Comparison of ENCODE assay signal across 32 mouse cellular contexts in the genomic region with DNA sequence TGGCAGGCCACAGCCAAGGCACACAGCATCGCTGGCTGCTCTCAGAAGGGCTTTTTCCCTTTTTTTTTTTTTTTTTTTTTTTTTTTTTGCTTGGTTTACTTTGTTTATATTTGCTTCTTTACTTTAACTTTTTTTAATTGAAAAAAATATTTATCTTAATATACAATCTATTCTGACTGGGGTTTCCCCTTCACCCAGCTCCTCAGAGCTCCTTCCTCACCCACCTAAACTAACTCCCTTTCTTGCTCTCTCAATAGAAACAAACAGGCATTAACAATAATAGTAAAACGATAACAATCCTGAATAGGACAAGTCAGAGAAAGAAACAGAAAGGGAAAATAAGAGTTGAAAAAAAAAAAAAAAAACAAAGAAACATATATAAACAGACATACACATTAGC.
"Had no signal": no experiment of that assay in that cellular context is flagged by ENCODE, and none has a peak within 500 bp of the region (broad histone marks: within the 10 kb centered on the region; RNA-seq: fewer than 3 reads in every experiment).

No protein-coding gene starts in this region.

- DNase-seq: left cerebral cortex, postnatal 4 days; liver; liver, embryonic 13.5 days; liver, postnatal 0 days; lung, adult 18-20 months; lung, adult 2 months; lung, embryonic 14.5 days; lung, postnatal 10 days; lung, postnatal 14 days; lung, postnatal 36 days; lung, postnatal 4 days; midbrain, embryonic 14.5 days had no signal

- H3K27ac ChIP-seq: limb, embryonic 10.5 days; limb, embryonic 12.5 days; limb, embryonic 13.5 days; limb, embryonic 15.5 days; liver, embryonic 12.5 days; liver, embryonic 13.5 days; liver, embryonic 14.5 days; liver, embryonic 15.5 days; lung, embryonic 15.5 days; macrophage; midbrain, embryonic 10.5 days; midbrain, embryonic 12.5 days; midbrain, embryonic 13.5 days; midbrain, embryonic 15.5 days; neural tube, embryonic 12.5 days; neural tube, embryonic 13.5 days had no signal

- H3K4me3 ChIP-seq: limb, embryonic 10.5 days; limb, embryonic 12.5 days; limb, embryonic 13.5 days; limb, embryonic 15.5 days; liver, embryonic 12.5 days; liver, embryonic 13.5 days; liver, embryonic 15.5 days; lung, embryonic 15.5 days; megakaryocyte, embryonic 14.5 days; midbrain, embryonic 10.5 days; midbrain, embryonic 12.5 days; midbrain, embryonic 13.5 days; midbrain, embryonic 15.5 days; myocyte; neural tube, embryonic 12.5 days; neural tube, embryonic 13.5 days had no signal

- H3K4me1 ChIP-seq: limb, embryonic 10.5 days; limb, embryonic 12.5 days; limb, embryonic 13.5 days; limb, embryonic 15.5 days; liver, embryonic 12.5 days; liver, embryonic 13.5 days; liver, embryonic 15.5 days; lung, embryonic 15.5 days; megakaryocyte, embryonic 14.5 days; midbrain, embryonic 10.5 days; midbrain, embryonic 12.5 days; midbrain, embryonic 13.5 days; midbrain, embryonic 15.5 days; neural tube, embryonic 12.5 days; neural tube, embryonic 13.5 days had no signal

- ATAC-seq: liver, embryonic 12.5 days; liver, postnatal 0 days; lung, postnatal 0 days; midbrain, embryonic 13.5 days; midbrain, embryonic 15.5 days; midbrain, embryonic 16.5 days had no signal

- H3K4me2 ChIP-seq: limb, embryonic 12.5 days; limb, embryonic 13.5 days; limb, embryonic 15.5 days; liver, embryonic 12.5 days; liver, embryonic 13.5 days; liver, embryonic 15.5 days; lung, embryonic 14.5 days; lung, embryonic 15.5 days; midbrain, embryonic 11.5 days; midbrain, embryonic 12.5 days; midbrain, embryonic 13.5 days; midbrain, embryonic 15.5 days; neural tube, embryonic 12.5 days; neural tube, embryonic 13.5 days had no signal

- H3K9ac ChIP-seq: limb, embryonic 12.5 days; limb, embryonic 13.5 days; limb, embryonic 15.5 days; liver, embryonic 12.5 days; liver, embryonic 13.5 days; liver, embryonic 14.5 days; liver, embryonic 15.5 days; liver, postnatal 0 days; lung, embryonic 14.5 days; lung, embryonic 15.5 days; midbrain, embryonic 12.5 days; midbrain, embryonic 13.5 days; midbrain, embryonic 15.5 days; neural tube, embryonic 12.5 days; neural tube, embryonic 13.5 days had no signal

- H3K27me3 ChIP-seq: limb, embryonic 12.5 days; limb, embryonic 13.5 days; limb, embryonic 15.5 days; liver, embryonic 12.5 days; liver, embryonic 13.5 days; liver, embryonic 15.5 days; lung, embryonic 15.5 days; megakaryocyte, embryonic 14.5 days; midbrain, embryonic 12.5 days; midbrain, embryonic 13.5 days; midbrain, embryonic 15.5 days; neural tube, embryonic 12.5 days; neural tube, embryonic 13.5 days had no signal

- H3K9me3 ChIP-seq: limb, embryonic 10.5 days; limb, embryonic 13.5 days; limb, embryonic 15.5 days; liver, embryonic 12.5 days; liver, embryonic 13.5 days; liver, embryonic 15.5 days; lung, embryonic 15.5 days; megakaryocyte, embryonic 14.5 days; midbrain, embryonic 12.5 days; midbrain, embryonic 13.5 days; midbrain, embryonic 15.5 days; neural tube, embryonic 12.5 days; neural tube, embryonic 13.5 days had no signal
